Mouse (Mus musculus) forebrain, embryonic 13.5 days (tissue): Measurements from ENCODE around the gene Nrn1. TPM values are rescaled to one million over a fixed set of nuclear protein-coding genes. Genes with fewer than 3 reads are reported as not detected.

Experiments
- ATAC-seq: fragments of 200-750 bp; cut with Nextera tagmentation; 2 replicates; pipeline ENCODE4 v1.8.0; 2017
- H3K27ac ChIP-seq: fragments of 300-500 bp; sonication (generic); 2 replicates; pipeline ENCODE4 v1.5.1; 2015; ENCODE audit warnings: inconsistent platforms, mild to moderate bottlenecking, moderate library complexity
- H3K27me3 ChIP-seq: fragments of 300-500 bp; sonication (generic); 2 replicates; pipeline ENCODE4 v1.6.1; 2015; ENCODE audit warnings: mild to moderate bottlenecking, inconsistent platforms
- H3K36me3 ChIP-seq: fragments of 300-500 bp; sonication (generic); 2 replicates; pipeline ENCODE4 v1.6.1; 2015; ENCODE audit warnings: mild to moderate bottlenecking, inconsistent platforms; ENCODE audit not compliant: poor library complexity, severe bottlenecking
- H3K4me1 ChIP-seq: fragments of 300-500 bp; sonication (generic); 2 replicates; pipeline ENCODE4 v1.6.1; 2015; ENCODE audit warnings: inconsistent platforms
- H3K4me2 ChIP-seq: fragments of 300-500 bp; sonication (generic); 2 replicates; pipeline ENCODE4 v1.6.1; 2015; ENCODE audit warnings: inconsistent platforms, mild to moderate bottlenecking, moderate library complexity
- H3K4me3 ChIP-seq: fragments of 300-500 bp; sonication (generic); 2 replicates; pipeline ENCODE4 v1.5.1; 2015; ENCODE audit warnings: mild to moderate bottlenecking, inconsistent platforms
- H3K9ac ChIP-seq: fragments of 300-500 bp; sonication (generic); 2 replicates; pipeline ENCODE4 v1.6.1; 2015; ENCODE audit warnings: mild to moderate bottlenecking, inconsistent platforms
- H3K9me3 ChIP-seq: fragments of 300-500 bp; sonication (generic); replicated peaks from 2 replicates; pipeline ENCODE4 v1.6.1; 2016; ENCODE audit warnings: inconsistent platforms
- WGBS: fragments of 180-500 bp; shearing (Covaris S2); methylation state at CpG from one replicate; pipeline ENCODE4 v1.1.7; 2015; 5-methylcytosine and 5-hydroxymethylcytosine counted together
- polyA plus RNA-seq: library from polyadenylated mRNA; unstranded; fragments of >200 nt; fragmentation: Nextera tagmentation; extraction: Ambion mirVana; gene quantifications from 2 replicates; pipeline ENCODE4 v1.2.1, GENCODE M21; 2015

Nrn1 gene
- polyA plus RNA-seq, 1 experiment from 2014 or later: 48.9 TPM

GRCm38 (mm10) chr13:36722309-36722708, 12.6 kb downstream of the Nrn1 start:
- Histone ChIP-seq H3K4me1 (peaks cover 34% of the 10 kb centered on the region), H3K9ac (no peak overlapping the region), H3K4me2 (no peak overlapping the region), H3K27ac (no peak overlapping the region), H3K27me3 (peaks cover 56% of the 10 kb centered on the region), H3K4me3 (no peak overlapping the region), H3K9me3 (no peaks in the 10 kb centered on the region), H3K36me3 (no peaks in the 10 kb centered on the region)
- no peak for ATAC-seq

- H3K4me2 ChIP-seq: no peak overlapping the region
- H3K4me1 ChIP-seq: peaks cover 24% of the 10 kb centered on the region
- WGBS: 91% methylated on average over 5 of the region's 5 CpGs
- H3K27ac ChIP-seq: no peak overlapping the region
- H3K9ac ChIP-seq: no peak overlapping the region
- ATAC-seq: no peak
- H3K4me3 ChIP-seq: no peak overlapping the region
- H3K9me3 ChIP-seq: no peaks in the 10 kb centered on the region
- peaks cover 45% of the 10 kb centered on the region for H3K27me3 ChIP-seq
- no peaks in the 10 kb centered on the region for H3K36me3 ChIP-seq
Observed at GRCm38 (mm10) chr13:36720297-36721017, 14.5 kb downstream of the Nrn1 start.

GRCm38 (mm10) chr13:36717376-36717775, 17.6 kb downstream of the Nrn1 start:
- Histone ChIP-seq H3K4me1 (no peaks in the 10 kb centered on the region), H3K9me3 (no peaks in the 10 kb centered on the region), H3K27ac (no peak overlapping the region), H3K9ac (no peak overlapping the region), H3K27me3 (peaks cover 14% of the 10 kb centered on the region), H3K4me3 (no peak overlapping the region), H3K4me2 (no peak overlapping the region), H3K36me3 (no peaks in the 10 kb centered on the region)
- no peak for ATAC-seq
- WGBS: 54% methylated on average over 3 of the region's 3 CpGs

GRCm38 (mm10) chr13:36716708-36717107, 18.2 kb downstream of the Nrn1 start:
- Histone ChIP-seq H3K9ac (no peak overlapping the region), H3K27ac (no peak overlapping the region), H3K36me3 (no peaks in the 10 kb centered on the region), H3K27me3 (peaks cover 7% of the 10 kb centered on the region), H3K4me3 (no peak overlapping the region), H3K4me2 (no peak overlapping the region), H3K9me3 (no peaks in the 10 kb centered on the region), H3K4me1 (no peaks in the 10 kb centered on the region)
- ATAC-seq: peak; percentile 88
- WGBS: 54% methylated on average over 2 of the region's 2 CpGs

GRCm38 (mm10) chr13:36714101-36714500, 20.8 kb downstream of the Nrn1 start:
- no peaks in the 10 kb centered on the region for H3K4me1 ChIP-seq
- ATAC-seq: no peak

GRCm38 (mm10) chr13:36707088-36707690, 27.7 kb downstream of the Nrn1 start:
- Histone ChIP-seq H3K27ac (no peak overlapping the region), H3K4me2 (no peak overlapping the region), H3K9me3 (no peaks in the 10 kb centered on the region), H3K4me3 (no peak overlapping the region), H3K9ac (no peak overlapping the region), H3K27me3 (no peaks in the 10 kb centered on the region), H3K4me1 (no peaks in the 10 kb centered on the region), H3K36me3 (no peaks in the 10 kb centered on the region)
- 45% methylated on average over 3 of the region's 3 CpGs for WGBS
- 0 out of 2 replicates have a peak, but pooled peaks have one; percentile 30 for ATAC-seq

More at GRCm38 (mm10) chr13:36714101-36714500, 20.8 kb downstream of the Nrn1 start:
- H3K9ac ChIP-seq: no peak overlapping the region
- 80% methylated on average over 2 of the region's 2 CpGs for WGBS
- no peaks in the 10 kb centered on the region for H3K27me3 ChIP-seq
- no peak overlapping the region for H3K27ac ChIP-seq
- no peak overlapping the region for H3K4me3 ChIP-seq
- no peak overlapping the region for H3K4me2 ChIP-seq
- H3K36me3 ChIP-seq: no peaks in the 10 kb centered on the region
- no peaks in the 10 kb centered on the region for H3K9me3 ChIP-seq

- ATAC-seq: no peak
- Histone ChIP-seq H3K27ac (no peak overlapping the region), H3K9me3 (no peaks in the 10 kb centered on the region), H3K36me3 (no peaks in the 10 kb centered on the region), H3K4me3 (no peak overlapping the region), H3K4me2 (no peak overlapping the region), H3K27me3 (no peaks in the 10 kb centered on the region), H3K9ac (no peak overlapping the region), H3K4me1 (no peaks in the 10 kb centered on the region)
- WGBS: 94% methylated on average over 8 of the region's 8 CpGs
Observed at GRCm38 (mm10) chr13:36696351-36696771, 38.6 kb downstream of the Nrn1 start.

GRCm38 (mm10) chr13:36695516-36696201, 39.3 kb downstream of the Nrn1 start:
- Histone ChIP-seq H3K9me3 (no peaks in the 10 kb centered on the region), H3K4me2 (no peak overlapping the region), H3K27ac (no peak overlapping the region), H3K4me3 (no peak overlapping the region), H3K9ac (no peak overlapping the region), H3K36me3 (no peaks in the 10 kb centered on the region), H3K4me1 (no peaks in the 10 kb centered on the region), H3K27me3 (no peaks in the 10 kb centered on the region)
- no peak for ATAC-seq
- WGBS: 74% methylated on average over 7 of the region's 7 CpGs

GRCm38 (mm10) chr13:36683581-36683980, 51.4 kb downstream of the Nrn1 start:
- 83% methylated on average over 4 of the region's 4 CpGs for WGBS
- Histone ChIP-seq H3K4me3 (no peak overlapping the region), H3K4me2 (no peak overlapping the region), H3K27me3 (no peaks in the 10 kb centered on the region), H3K27ac (no peak overlapping the region), H3K4me1 (no peaks in the 10 kb centered on the region), H3K9ac (no peak overlapping the region), H3K36me3 (no peaks in the 10 kb centered on the region), H3K9me3 (no peaks in the 10 kb centered on the region)
- no peak for ATAC-seq

- Histone ChIP-seq H3K9me3 (no peaks in the 10 kb centered on the region), H3K4me1 (no peaks in the 10 kb centered on the region), H3K4me3 (no peak overlapping the region), H3K27ac (no peak overlapping the region), H3K4me2 (no peak overlapping the region), H3K27me3 (no peaks in the 10 kb centered on the region), H3K36me3 (no peaks in the 10 kb centered on the region), H3K9ac (no peak overlapping the region)
- no peak for ATAC-seq
- 91% methylated on average over 8 of the region's 8 CpGs for WGBS
Observed at GRCm38 (mm10) chr13:36680690-36681355, 54.1 kb downstream of the Nrn1 start.

- WGBS: 83% methylated on average over 1 of the region's 1 CpGs
- no peaks in the 10 kb centered on the region for H3K27me3 ChIP-seq
- ATAC-seq: no peak
- H3K4me2 ChIP-seq: no peak overlapping the region
- H3K4me1 ChIP-seq: no peaks in the 10 kb centered on the region
- no peak overlapping the region for H3K9ac ChIP-seq
- no peak overlapping the region for H3K27ac ChIP-seq
- H3K4me3 ChIP-seq: no peak overlapping the region
- no peaks in the 10 kb centered on the region for H3K9me3 ChIP-seq
- no peaks in the 10 kb centered on the region for H3K36me3 ChIP-seq
Observed at GRCm38 (mm10) chr13:36679345-36679744, 55.6 kb downstream of the Nrn1 start.
